In genomic region chr13:40943936-40944335, GRCm38 (mm10) we compare ENCODE assay signal across 20 mouse cellular contexts. TPM values are rescaled to one million over a fixed set of nuclear protein-coding genes. Genes with fewer than 3 reads are reported as not detected.
DNase-seq lines count a peak whose midpoint lies in the region; ATAC-seq and TF ChIP-seq lines count a peak whose summit lies in the region.
"Had no signal": no experiment of that assay in that cellular context is flagged by ENCODE, and none has a peak within 500 bp of the region (broad histone marks: within the 10 kb centered on the region; RNA-seq: fewer than 3 reads in every experiment).

No protein-coding gene starts in this region.

- ATAC-seq in lung, embryonic 16.5 days (ENCODE audit: low read depth) = peak; percentile 26; the same call in 1 of the 2 replicates
- ATAC-seq: Patski had no signal

- peaks cover 21% of the 10 kb centered on the region for H3K4me1 ChIP-seq in heart, embryonic 10.5 days
- H3K4me1 ChIP-seq in lung, embryonic 16.5 days (replicated peaks; ENCODE audit: control insufficient read depth, insufficient read depth, low read length) = peaks cover 8% of the 10 kb centered on the region; the same call in 1 of the 2 replicates
- peaks cover 20% of the 10 kb centered on the region for H3K4me1 ChIP-seq in lung, adult 2 months (ENCODE audit: control insufficient read depth, insufficient read depth, low read length)
- H3K4me1 ChIP-seq in ES-E14 (ENCODE audit: control insufficient read depth in 2 of 2, insufficient read depth in 2 of 2, low read length in 2 of 2, poor library complexity in 1 of 2) = peaks cover 16 to 21% of the 10 kb centered on the region in 2 experiments
- H3K4me1 ChIP-seq in megakaryocyte, embryonic 14.5 days = peaks cover 53% of the 10 kb centered on the region

- H3K9me3 ChIP-seq in heart, embryonic 10.5 days = no peaks in the 10 kb centered on the region
- H3K9me3 ChIP-seq in lung, embryonic 16.5 days (ENCODE audit: control insufficient read depth, low read length) = no peaks in the 10 kb centered on the region
- H3K9me3 ChIP-seq in ES-E14 (ENCODE audit: control insufficient read depth, insufficient read depth, low read depth, low read length) = no peaks in the 10 kb centered on the region
- no peaks in the 10 kb centered on the region for H3K9me3 ChIP-seq in megakaryocyte, embryonic 14.5 days
- H3K9me3 ChIP-seq: forebrain, embryonic 10.5 days; neural tube, embryonic 13.5 days had no signal

- H3K27ac ChIP-seq in heart, embryonic 10.5 days = 0 out of 2 replicates have a peak overlapping the region, but pooled peaks have one; percentile 60
- H3K27ac ChIP-seq in lung, embryonic 16.5 days (ENCODE audit: low read length) = no peak overlapping the region
- peak overlapping the region; percentile 85 for H3K27ac ChIP-seq in ES-E14 (ENCODE audit: insufficient read depth, low read depth, low read length, poor library complexity, severe bottlenecking)
- H3K27ac ChIP-seq: liver, embryonic 14.5 days; neural tube, embryonic 13.5 days had no signal

- H3K4me3 ChIP-seq in heart, embryonic 10.5 days = no peak overlapping the region
- H3K4me3 ChIP-seq in lung, embryonic 16.5 days (ENCODE audit: low read length) = no peak overlapping the region
- H3K4me3 ChIP-seq in lung, adult 2 months (replicated peaks; ENCODE audit: extremely low read depth, low read depth, low read length) = no peak overlapping the region
- H3K4me3 ChIP-seq in ES-E14 (ENCODE audit: insufficient read depth in 1 of 2, low read depth in 1 of 2, low read length in 2 of 2, poor library complexity in 1 of 2, severe bottlenecking in 1 of 2) = peak overlapping the region; percentile 48 to 51
- peak overlapping the region; percentile 76 for H3K4me3 ChIP-seq in megakaryocyte, embryonic 14.5 days (replicated peaks)
- H3K4me3 ChIP-seq: forebrain, embryonic 10.5 days; neural tube, embryonic 13.5 days had no signal

- in situ Hi-C loops in ES-E14 (cut with MboI; ENCODE audit: low sequenced_read_pairs in 2 of 2, unreplicated experiment in 2 of 2) = no loop called here

- no peak for DNase-seq in heart, embryonic 10.5 days (ENCODE audit: low spot score)
- no peak for DNase-seq in heart, postnatal 10 days
- DNase-seq in lung, adult 2 months = no peak
- no peak for DNase-seq in ES-E14 (ENCODE audit: low read depth, low spot score)
- no peak for DNase-seq in frontal cortex, postnatal 36 days (ENCODE audit: low spot score in 2 of 2)
- DNase-seq in layer of hippocampus, postnatal 25 days (ENCODE audit: extremely low spot score in 1 of 2, low spot score in 1 of 2) = no peak
- DNase-seq: adrenal gland, postnatal 36 days; cerebellum, adult 18-20 months; cerebellum, postnatal 25 days; heart, adult 18-20 months; kidney, adult 2 months; kidney, postnatal 36 days; right cerebral cortex, adult 18-20 months; thymus, postnatal 25 days had no signal

- H3K9ac ChIP-seq in lung, embryonic 16.5 days (ENCODE audit: low read length) = no peak overlapping the region
- H3K9ac ChIP-seq in ES-E14 (ENCODE audit: insufficient read depth, low read depth, low read length, poor library complexity, severe bottlenecking) = peak overlapping the region; percentile 70; the same call in 1 of the 2 replicates
- H3K9ac ChIP-seq: liver, embryonic 14.5 days; neural tube, embryonic 13.5 days had no signal

- no peak for TF ChIP-seq CTCF in lung, adult 2 months (IDR thresholded peaks at IDR 0.05; ENCODE audit: insufficient read depth, low read length)

- intact Hi-C loops in heart, postnatal 10 days (cut with DNase I) = no loop called here

- no peak overlapping the region for H3K4me2 ChIP-seq in lung, embryonic 16.5 days (ENCODE audit: low read depth, low read length)
- H3K4me2 ChIP-seq: neural tube, embryonic 13.5 days had no signal

- no peak for TF ChIP-seq POLR2A in lung, adult 2 months (IDR thresholded peaks at IDR 0.05; ENCODE audit: borderline replicate concordance, extremely low read depth, low read depth, low read length)

- no peaks in the 10 kb centered on the region for H3K36me3 ChIP-seq in heart, embryonic 10.5 days
- H3K36me3 ChIP-seq in lung, embryonic 16.5 days (ENCODE audit: control insufficient read depth, insufficient read depth, low read length) = no peaks in the 10 kb centered on the region
- no peaks in the 10 kb centered on the region for H3K36me3 ChIP-seq in ES-E14 (ENCODE audit: control insufficient read depth, insufficient read depth, low read length, poor library complexity, severe bottlenecking)
- H3K36me3 ChIP-seq in megakaryocyte, embryonic 14.5 days (replicated peaks; ENCODE audit: low read length) = no peaks in the 10 kb centered on the region
- H3K36me3 ChIP-seq: forebrain, embryonic 10.5 days; neural tube, embryonic 13.5 days had no signal

- 30% methylated on average over 5 of the region's 5 CpGs for WGBS in heart, embryonic 10.5 days
- 51% methylated on average over 5 of the region's 5 CpGs for WGBS in lung, embryonic 16.5 days
- 39% methylated on average over 5 of the region's 5 CpGs for WGBS in lung, adult 2 months

- no peaks in the 10 kb centered on the region for H3K27me3 ChIP-seq in heart, embryonic 10.5 days (ENCODE audit: insufficient read depth, poor library complexity, severe bottlenecking)
- no peaks in the 10 kb centered on the region for H3K27me3 ChIP-seq in lung, embryonic 16.5 days (ENCODE audit: control insufficient read depth, insufficient read depth, low read depth, low read length)
- no peaks in the 10 kb centered on the region for H3K27me3 ChIP-seq in megakaryocyte, embryonic 14.5 days (replicated peaks)
- H3K27me3 ChIP-seq: neural tube, embryonic 13.5 days; Patski had no signal

TF ChIP-seq in ES-E14, 5 proteins besides CTCF, POLR2A, EP300 and RAD21:
- TF ChIP-seq HCFC1 (IDR thresholded peaks at IDR 0.05; ENCODE audit: borderline replicate concordance, insufficient read depth, low read length) (no peak), ZC3H11A (IDR thresholded peaks at IDR 0.05; ENCODE audit: borderline replicate concordance, low read depth, low read length) (no peak), CHD2 (IDR thresholded peaks at IDR 0.05; ENCODE audit: low read depth, low read length) (no peak), ZNF384 (IDR thresholded peaks at IDR 0.05; ENCODE audit: low read depth, low read length) (no peak), MAFK (IDR thresholded peaks at IDR 0.05; ENCODE audit: insufficient read depth, low read depth, low read length) (no peak)

RNA-seq across cellular contexts. Expression of gene Pak1ip1, which starts 56.9 kb away (rescaled TPM):
- 66.1 and 72.1 TPM in 2 replicates for polyA plus RNA-seq in heart, embryonic 10.5 days (2016; fragmentation: Nextera tagmentation; extraction: Ambion mirVana)
- total RNA-seq in heart, postnatal 10 days (2021) = 10 to 100 TPM; 30.2 to 33.4 TPM
- 60.6 and 62.2 TPM in 2 replicates for polyA plus RNA-seq in lung, embryonic 16.5 days (2015; fragmentation: Nextera tagmentation; extraction: Ambion mirVana)
- 33.4 and 36.1 TPM in 2 replicates for polyA plus RNA-seq in lung, adult 2 months (2012; rRNA removed)
- total RNA-seq in ES-E14 (2012; rRNA removed) = 92.4 and 117 TPM in 2 replicates
- 12.4 and 51.1 TPM in 2 replicates for polyA plus RNA-seq in megakaryocyte, embryonic 14.5 days (2012; ENCODE audit: insufficient read depth, low replicate concordance)
- total RNA-seq in layer of hippocampus, postnatal 25 days (2021) = 10 to 100 TPM; 40.5 to 44.7 TPM

Comparison
In these comparisons a context has a peak if more than half of its experiments do, and no peak if none do; other contexts are left out.
1. H3K4me3 ChIP-seq: peak in ES-E14 (2 of 2) and megakaryocyte, embryonic 14.5 days (single experiment); none in heart, embryonic 10.5 days (single experiment), lung, embryonic 16.5 days (single experiment) and lung, adult 2 months (single experiment).